Mouse (Mus musculus): ENCODE measurements around the gene Riok1. TPM values are rescaled to one million over a fixed set of nuclear protein-coding genes. Genes with fewer than 3 reads are reported as not detected.

The Riok1 gene
- polyA plus RNA-seq (2021; fragmentation: Nextera tagmentation) = 8.5 and 8.6 TPM in 2 replicates
- long read RNA-seq, experiment 1, transcript Riok1-201 (17 exons, 2,738 nt) = major isoform, 11 of 26 reads
- long read RNA-seq, experiment 1, partial matches to known transcripts = 7 of 26 reads
- long read RNA-seq, experiment 1, other reads (novel, unspliced or antisense) = 7 of 26 reads
- long read RNA-seq, experiment 2, transcript Riok1-201 (17 exons, 2,738 nt) = major isoform, 57 of 121 reads
- long read RNA-seq, experiment 2, transcript Riok1-203 (3 exons, 2,509 nt) = minor isoform, 6 of 121 reads
- long read RNA-seq, experiment 2, partial matches to known transcripts = 32 of 121 reads
- long read RNA-seq, experiment 2, other reads (novel, unspliced or antisense) = 26 of 121 reads

DNA sequence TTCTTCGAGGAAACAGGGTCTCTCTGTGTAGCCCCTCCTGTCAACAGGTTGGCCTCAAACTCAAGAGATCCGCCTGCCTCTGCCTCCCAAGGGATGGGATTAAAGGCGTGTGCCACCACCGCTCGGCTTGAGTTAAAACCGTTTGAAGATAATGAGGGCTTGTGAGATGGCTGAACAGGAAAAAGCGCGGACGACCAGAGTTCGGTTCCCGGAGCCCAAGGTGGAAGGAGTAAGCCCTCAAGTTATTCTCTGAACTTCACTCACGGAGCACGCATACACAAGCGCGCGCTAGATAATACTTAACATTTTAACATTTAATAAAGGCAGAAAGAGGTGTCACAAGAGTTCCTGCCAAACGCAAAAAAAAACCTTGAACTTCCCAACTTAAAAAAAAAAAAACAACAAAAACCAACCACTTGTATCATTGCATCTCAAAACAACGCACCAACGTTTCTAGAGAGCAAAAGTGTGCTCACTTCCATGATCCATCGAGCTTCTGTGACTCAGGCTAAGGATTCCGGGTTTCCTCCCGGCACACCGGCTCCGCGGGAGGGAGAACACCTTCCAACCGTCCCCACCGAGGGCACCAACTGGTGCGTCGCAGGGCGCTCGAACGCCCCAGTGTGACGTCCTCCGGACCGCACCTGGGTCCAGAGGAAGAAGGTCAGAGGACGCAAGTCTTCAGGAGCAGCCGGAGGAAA is at the start of gene Riok1:
Gene Riok1 (plus strand): TSS at position 653 of the 701 bp plus-strand sequence.

DNA sequence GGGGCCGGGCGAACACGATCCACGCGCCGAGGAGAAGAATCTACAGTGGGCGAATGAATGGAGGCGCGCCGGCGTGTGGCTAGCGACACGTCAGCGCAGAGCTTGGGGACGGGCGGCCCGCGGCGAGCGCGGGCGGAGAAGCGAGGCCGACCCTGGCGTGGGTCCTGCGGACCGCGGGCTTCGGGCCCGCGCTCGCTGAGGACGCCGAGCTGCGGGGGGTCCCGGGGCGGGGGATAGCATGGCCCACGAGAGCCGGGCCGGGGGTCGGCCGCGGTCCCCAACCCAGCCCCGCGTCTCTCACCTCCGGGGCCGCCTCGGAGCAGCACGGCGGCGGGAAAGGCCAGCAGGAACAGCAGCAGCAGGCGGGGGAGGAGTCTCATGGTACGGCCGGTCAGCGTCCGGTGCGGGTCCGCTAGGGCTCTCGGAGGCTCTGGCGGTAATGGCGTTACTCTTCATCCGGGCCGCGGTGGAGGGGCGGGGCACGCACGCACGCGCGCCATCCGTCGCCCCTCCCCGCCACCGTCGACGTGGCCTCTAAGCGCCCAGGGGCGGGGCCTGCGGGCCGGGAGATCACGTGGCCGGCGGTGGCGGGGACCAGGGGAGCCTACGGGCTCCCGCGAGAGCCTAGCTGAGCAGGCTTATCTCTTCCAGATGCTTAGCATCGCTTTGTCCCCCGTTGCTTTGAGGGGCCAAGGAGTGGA is 42.9 kb upstream of the Riok1 start, which contains the start of gene Ssr1:
Gene Ssr1 (minus strand): TSS at position 514 of the 701 bp plus-strand sequence.

DNA sequence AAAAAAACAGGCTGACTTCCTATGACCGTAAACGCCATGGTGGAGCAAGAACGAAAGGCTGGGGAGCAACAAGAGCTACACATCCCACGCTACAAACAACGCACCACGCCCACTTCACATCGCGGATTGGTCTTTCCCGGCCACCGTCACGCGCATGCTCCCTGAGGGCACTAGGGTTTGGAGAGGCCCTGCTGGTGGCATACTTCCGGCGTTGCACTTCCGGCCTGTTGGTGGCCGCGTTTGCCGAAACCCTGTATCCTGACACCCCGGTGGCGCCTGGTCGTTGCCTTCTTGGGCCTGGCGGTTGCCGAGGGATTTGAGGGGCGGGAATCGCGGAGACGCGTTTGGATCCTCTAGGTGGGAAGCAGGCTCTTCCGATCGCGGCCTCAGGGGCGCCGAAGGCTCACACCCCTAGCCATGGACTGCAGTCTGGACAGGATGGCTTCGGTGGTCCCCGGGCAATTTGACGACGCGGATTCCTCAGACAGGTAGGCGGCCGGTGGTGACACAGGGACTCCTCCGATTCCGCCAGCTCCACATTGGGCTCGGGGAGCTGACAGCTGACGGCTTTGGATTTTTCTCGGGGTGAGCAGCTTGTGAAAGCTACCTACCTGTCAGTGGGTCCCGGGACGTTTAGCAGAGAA is 371 bp downstream of the Riok1 start, which contains the start of gene Cage1:
Gene Cage1 (minus strand): TSS at position 26 of the 644 bp plus-strand sequence.

Small RNA genes within 50 kb of the gene (microRNA-seq; reads per million reads assigned to microRNA genes)
- gene Gm27387 = not detected

Other genes with a start within 250 kb of the Riok1 start
- gene Ssr1, start 42.8 kb upstream of the Riok1 start, polyA plus RNA-seq (2021; fragmentation: Nextera tagmentation) = 39.1 and 66.1 TPM in 2 replicates
- gene Cage1, start 74 bp downstream of the Riok1 start, polyA plus RNA-seq (2021; fragmentation: Nextera tagmentation) = 1.8 and 2.4 TPM in 2 replicates
- 1.6 and 1.7 TPM in 2 replicates for gene Dsp, start 114.3 kb downstream of the Riok1 start, polyA plus RNA-seq (2021; fragmentation: Nextera tagmentation)
- gene Snrnp48, start 167.9 kb downstream of the Riok1 start, polyA plus RNA-seq (2021; fragmentation: Nextera tagmentation) = 12.2 and 12.6 TPM in 2 replicates

All from layer of hippocampus, adult 6 months (tissue).